Mouse (Mus musculus): Measurements from ENCODE around the gene Prkar2a. TPM values are rescaled to one million over a fixed set of nuclear protein-coding genes. Genes with fewer than 3 reads are reported as not detected.

Gene Prkar2a
- polyA plus RNA-seq, 1 experiment = 26.6 TPM

DNA sequence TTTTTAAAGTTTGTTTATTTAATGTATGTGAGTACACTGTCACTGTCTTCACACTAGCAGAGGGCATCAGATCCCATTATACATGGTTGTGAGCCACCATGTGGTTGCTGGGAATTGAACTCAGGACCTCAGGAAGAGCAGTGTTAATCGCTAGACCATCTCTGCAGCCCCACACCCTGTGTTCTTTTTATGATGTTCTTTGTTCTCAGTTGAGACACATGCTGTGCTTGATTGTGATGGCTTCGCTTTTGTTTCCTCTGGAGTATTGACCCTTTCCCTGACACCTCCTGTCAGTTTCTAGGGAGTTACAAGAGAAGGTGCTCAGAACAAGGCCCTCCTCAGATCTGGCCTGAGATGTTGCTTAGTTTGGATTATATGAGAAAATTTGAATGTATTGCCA, 34.6 kb downstream of the Prkar2a start:
- no peak overlapping the region for H3K27ac ChIP-seq (ENCODE audit: insufficient read depth, low read length)
- no peaks in the 10 kb centered on the region for H3K27me3 ChIP-seq (ENCODE audit: control insufficient read depth, insufficient read depth, low read length)
- no peak for DNase-seq
- H3K4me3 ChIP-seq (replicated peaks; ENCODE audit: insufficient read depth, low read depth, low read length) = no peak overlapping the region
- TF ChIP-seq POLR2A (IDR thresholded peaks at IDR 0.05; ENCODE audit: borderline replicate concordance, insufficient read depth, low read length) = no peak
- TF ChIP-seq CTCF (IDR thresholded peaks at IDR 0.05; ENCODE audit: borderline replicate concordance, insufficient read depth, low read depth, low read length) = no peak
- WGBS = 28% methylated on average over 2 of the region's 2 CpGs
- H3K4me1 ChIP-seq (ENCODE audit: control insufficient read depth, insufficient read depth, low read length) = no peaks in the 10 kb centered on the region

DNA sequence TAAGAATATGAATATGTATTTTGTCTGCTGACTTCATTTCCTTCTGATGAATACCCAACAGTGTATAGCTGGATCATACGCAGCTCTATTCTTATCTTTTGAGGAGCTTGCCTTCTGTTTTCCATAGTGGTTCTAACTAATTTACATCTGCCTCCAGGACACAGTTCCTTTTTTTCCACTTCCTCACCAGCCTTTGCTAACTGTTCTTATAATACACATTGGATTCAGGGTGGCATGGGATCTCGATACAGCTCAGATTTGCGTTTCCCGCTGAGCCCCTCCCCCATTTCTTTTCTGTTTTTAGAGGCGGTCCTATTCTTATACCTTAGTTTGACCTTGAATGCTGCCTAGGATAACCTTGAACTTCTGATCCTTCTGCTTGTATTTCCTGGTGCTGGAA, 37.0 kb downstream of the Prkar2a start:
- Histone ChIP-seq H3K4me1 (ENCODE audit: control insufficient read depth, insufficient read depth, low read length) (no peaks in the 10 kb centered on the region), H3K27ac (ENCODE audit: insufficient read depth, low read length) (no peak overlapping the region), H3K4me3 (replicated peaks; ENCODE audit: insufficient read depth, low read depth, low read length) (no peak overlapping the region), H3K27me3 (ENCODE audit: control insufficient read depth, insufficient read depth, low read length) (no peaks in the 10 kb centered on the region)
- no peak for DNase-seq
- 91% methylated on average over 5 of the region's 5 CpGs for WGBS
- TF ChIP-seq POLR2A (IDR thresholded peaks at IDR 0.05; ENCODE audit: borderline replicate concordance, insufficient read depth, low read length) = no peak
- no peak for TF ChIP-seq CTCF (IDR thresholded peaks at IDR 0.05; ENCODE audit: borderline replicate concordance, insufficient read depth, low read depth, low read length)

DNA sequence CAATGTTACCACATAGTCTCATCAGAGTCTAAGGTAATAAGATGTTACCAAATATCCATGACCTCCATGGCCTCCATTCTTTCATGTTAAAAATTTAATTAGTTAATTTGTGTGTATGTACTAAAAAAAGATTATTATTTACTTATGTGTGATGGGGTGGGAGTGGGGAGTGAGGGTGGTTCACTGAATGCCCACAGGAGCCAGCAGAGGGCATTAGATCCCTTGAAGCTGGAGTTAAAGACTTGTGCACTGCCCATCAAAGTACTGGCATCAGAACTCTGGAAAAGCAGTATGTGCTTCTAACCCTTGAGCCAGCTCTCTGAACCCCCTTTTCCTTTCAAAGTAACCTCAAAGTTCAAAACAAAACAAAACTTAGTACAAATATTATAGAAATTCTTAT, 39.9 kb downstream of the Prkar2a start:
- TF ChIP-seq POLR2A (IDR thresholded peaks at IDR 0.05; ENCODE audit: borderline replicate concordance, insufficient read depth, low read length) (no peak), CTCF (IDR thresholded peaks at IDR 0.05; ENCODE audit: borderline replicate concordance, insufficient read depth, low read depth, low read length) (no peak)
- no peak overlapping the region for H3K4me3 ChIP-seq (replicated peaks; ENCODE audit: insufficient read depth, low read depth, low read length)
- no peaks in the 10 kb centered on the region for H3K27me3 ChIP-seq (ENCODE audit: control insufficient read depth, insufficient read depth, low read length)
- H3K27ac ChIP-seq (ENCODE audit: insufficient read depth, low read length) = no peak overlapping the region
- DNase-seq = no peak
- H3K4me1 ChIP-seq (ENCODE audit: control insufficient read depth, insufficient read depth, low read length) = no peaks in the 10 kb centered on the region

DNA sequence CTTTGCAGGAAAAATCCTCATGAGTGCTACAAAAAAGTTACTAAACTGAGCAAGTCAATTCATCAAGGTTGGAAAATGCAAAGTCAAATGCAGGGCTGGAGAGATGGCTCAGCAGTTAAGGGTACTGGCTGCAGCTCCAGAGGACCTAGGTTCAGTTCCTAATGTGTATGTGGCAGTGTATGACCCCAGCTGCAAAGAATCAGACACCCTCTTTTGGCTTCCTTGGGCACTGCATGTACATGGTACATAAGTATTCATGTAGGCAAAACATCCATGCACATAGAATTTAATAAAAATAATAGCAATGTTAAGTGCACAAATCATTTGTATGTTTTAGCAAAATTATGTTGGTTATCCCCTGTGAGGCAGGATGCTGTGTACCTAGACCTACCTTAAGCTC, 43.3 kb downstream of the Prkar2a start:
- Histone ChIP-seq H3K4me1 (ENCODE audit: control insufficient read depth, insufficient read depth, low read length) (no peaks in the 10 kb centered on the region), H3K27me3 (ENCODE audit: control insufficient read depth, insufficient read depth, low read length) (no peaks in the 10 kb centered on the region), H3K27ac (ENCODE audit: insufficient read depth, low read length) (no peak overlapping the region), H3K4me3 (replicated peaks; ENCODE audit: insufficient read depth, low read depth, low read length) (no peak overlapping the region)
- no peak for DNase-seq
- TF ChIP-seq POLR2A (IDR thresholded peaks at IDR 0.05; ENCODE audit: borderline replicate concordance, insufficient read depth, low read length) (no peak), CTCF (IDR thresholded peaks at IDR 0.05; ENCODE audit: borderline replicate concordance, insufficient read depth, low read depth, low read length) (no peak)

DNA sequence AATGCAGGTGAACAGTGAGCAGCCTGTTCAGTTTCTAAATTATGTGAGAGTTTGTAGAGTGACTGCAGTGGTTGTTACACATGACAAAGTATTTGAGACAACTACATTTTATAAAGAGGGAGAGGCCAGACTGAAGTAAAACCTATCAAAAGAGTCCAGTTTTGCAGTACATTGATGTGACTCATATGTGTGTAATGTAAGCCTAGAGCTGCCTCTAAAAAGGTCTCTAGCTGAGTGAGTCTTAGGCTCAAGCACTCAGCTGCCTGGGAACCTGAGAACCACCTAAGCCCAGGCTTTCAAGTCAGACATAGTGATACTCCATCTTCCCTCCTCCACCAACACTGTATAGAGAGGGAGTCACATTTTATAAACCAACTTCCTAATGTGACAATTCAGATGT, 45.5 kb downstream of the Prkar2a start:
- Histone ChIP-seq H3K4me1 (ENCODE audit: control insufficient read depth, insufficient read depth, low read length) (no peaks in the 10 kb centered on the region), H3K4me3 (replicated peaks; ENCODE audit: insufficient read depth, low read depth, low read length) (no peak overlapping the region), H3K27ac (ENCODE audit: insufficient read depth, low read length) (no peak overlapping the region), H3K27me3 (ENCODE audit: control insufficient read depth, insufficient read depth, low read length) (no peaks in the 10 kb centered on the region)
- no peak for TF ChIP-seq POLR2A (IDR thresholded peaks at IDR 0.05; ENCODE audit: borderline replicate concordance, insufficient read depth, low read length)
- TF ChIP-seq CTCF (IDR thresholded peaks at IDR 0.05; ENCODE audit: borderline replicate concordance, insufficient read depth, low read depth, low read length) = no peak
- DNase-seq = no peak

DNA sequence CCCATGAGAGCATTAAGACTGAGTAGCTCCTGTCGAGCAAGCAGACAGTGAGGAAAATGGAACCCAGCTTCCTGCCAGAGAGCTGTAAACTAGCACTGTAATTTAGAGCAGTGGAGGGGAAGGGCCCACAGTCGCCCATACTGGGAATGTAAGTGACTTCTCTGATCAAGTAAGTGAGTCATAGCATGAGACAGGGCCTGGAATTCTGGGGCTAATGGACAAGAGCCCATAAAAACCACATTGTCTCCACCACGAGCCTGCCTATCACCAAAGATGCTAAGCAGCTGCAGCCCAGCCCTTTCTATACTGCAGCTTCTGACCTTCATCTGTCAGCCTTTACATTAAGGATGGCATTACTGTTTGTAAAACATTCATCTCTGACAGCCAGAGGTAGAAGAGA, 50.1 kb downstream of the Prkar2a start:
- TF ChIP-seq POLR2A (IDR thresholded peaks at IDR 0.05; ENCODE audit: borderline replicate concordance, insufficient read depth, low read length) (no peak), CTCF (IDR thresholded peaks at IDR 0.05; ENCODE audit: borderline replicate concordance, insufficient read depth, low read depth, low read length) (no peak)
- no peak overlapping the region for H3K4me3 ChIP-seq (replicated peaks; ENCODE audit: insufficient read depth, low read depth, low read length)
- no peak for DNase-seq
- H3K27ac ChIP-seq (ENCODE audit: insufficient read depth, low read length) = no peak overlapping the region
- 43% methylated on average over 3 of the region's 3 CpGs for WGBS
- no peaks in the 10 kb centered on the region for H3K4me1 ChIP-seq (ENCODE audit: control insufficient read depth, insufficient read depth, low read length)
- no peaks in the 10 kb centered on the region for H3K27me3 ChIP-seq (ENCODE audit: control insufficient read depth, insufficient read depth, low read length)

DNA sequence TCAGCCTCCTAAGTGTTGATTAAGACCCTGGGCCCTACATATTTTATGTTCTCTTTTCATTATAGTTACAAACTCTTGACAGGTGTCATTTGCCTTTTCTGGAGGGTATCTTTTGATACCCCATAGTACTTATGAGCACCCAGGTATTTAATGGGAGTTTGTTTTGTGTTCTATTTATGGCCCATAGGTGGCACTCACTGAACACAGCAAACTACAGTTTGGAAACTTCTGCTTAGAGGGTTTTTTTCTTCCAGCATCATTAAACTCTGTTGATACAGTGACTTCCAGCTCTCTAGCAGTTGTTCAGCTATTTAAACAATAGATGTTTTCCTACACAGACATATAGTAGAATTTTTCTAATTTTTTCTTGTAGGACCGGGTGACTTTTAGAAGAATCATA, 50.9 kb downstream of the Prkar2a start:
- Histone ChIP-seq H3K27me3 (ENCODE audit: control insufficient read depth, insufficient read depth, low read length) (no peaks in the 10 kb centered on the region), H3K4me1 (ENCODE audit: control insufficient read depth, insufficient read depth, low read length) (no peaks in the 10 kb centered on the region), H3K4me3 (replicated peaks; ENCODE audit: insufficient read depth, low read depth, low read length) (no peak overlapping the region), H3K27ac (ENCODE audit: insufficient read depth, low read length) (no peak overlapping the region)
- no peak for DNase-seq
- 97% methylated on average over 1 of the region's 1 CpGs for WGBS
- no peak for TF ChIP-seq CTCF (IDR thresholded peaks at IDR 0.05; ENCODE audit: borderline replicate concordance, insufficient read depth, low read depth, low read length)
- TF ChIP-seq POLR2A (IDR thresholded peaks at IDR 0.05; ENCODE audit: borderline replicate concordance, insufficient read depth, low read length) = no peak

DNA sequence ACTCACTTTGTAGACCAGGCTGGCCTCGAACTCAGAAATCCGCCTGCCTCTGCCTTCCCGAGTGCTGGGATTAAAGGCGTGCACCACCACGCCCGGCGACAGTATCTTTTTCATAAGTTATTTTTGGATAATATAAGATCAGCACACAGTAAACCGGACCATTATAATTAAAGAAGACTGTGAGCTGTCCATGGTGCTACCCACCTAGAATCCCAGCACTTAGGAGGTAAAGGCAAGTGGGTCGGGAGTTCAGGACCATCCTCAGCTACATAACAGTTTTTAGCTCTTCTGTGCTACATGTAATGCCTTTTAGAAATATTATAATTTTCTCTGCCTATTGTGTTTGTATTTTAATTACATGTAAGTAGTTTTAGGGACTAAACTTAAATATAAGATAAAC, 52.9 kb downstream of the Prkar2a start:
- WGBS = 92% methylated on average over 9 of the region's 9 CpGs
- TF ChIP-seq POLR2A (IDR thresholded peaks at IDR 0.05; ENCODE audit: borderline replicate concordance, insufficient read depth, low read length) = no peak
- no peak for DNase-seq
- no peak overlapping the region for H3K27ac ChIP-seq (ENCODE audit: insufficient read depth, low read length)
- H3K4me3 ChIP-seq (replicated peaks; ENCODE audit: insufficient read depth, low read depth, low read length) = no peak overlapping the region
- no peaks in the 10 kb centered on the region for H3K4me1 ChIP-seq (ENCODE audit: control insufficient read depth, insufficient read depth, low read length)
- H3K27me3 ChIP-seq (ENCODE audit: control insufficient read depth, insufficient read depth, low read length) = no peaks in the 10 kb centered on the region
